Mouse (Mus musculus): ENCODE results near the gene Wdr3.

GRCm38 (mm10) chr3:100189861-100190260 lies 27.7 kb upstream of the Wdr3 start:
- TF ChIP-seq CTCF (IDR thresholded peaks at IDR 0.05; ENCODE audit: borderline replicate concordance, insufficient read depth, low read depth, low read length) (no peak), POLR2A (IDR thresholded peaks at IDR 0.05; ENCODE audit: borderline replicate concordance, insufficient read depth, low read length) (no peak)
